Mouse (Mus musculus): Measurements from ENCODE around the gene Elf3. TPM values are rescaled to one million over a fixed set of nuclear protein-coding genes. Genes with fewer than 3 reads are reported as not detected.
"Not testable (repeated sequence)": the region's sequence is repeated elsewhere in the genome, so short reads cannot be mapped to it uniquely, and the experiment has no call there.

The Elf3 gene
- total RNA-seq, 2 experiments from 2014 or later = not detected

- no peak for DNase-seq (ENCODE audit: low spot score in 2 of 2)
- no peak for TF ChIP-seq CTCF (conservative IDR thresholded peaks at IDR 0.05)
These were observed 4.0 kb upstream of the Elf3 start for GRCm38 (mm10) chr1:135262329-135262728.

GRCm38 (mm10) chr1:135260931-135261330, 2.6 kb upstream of the Elf3 start:
- TF ChIP-seq CTCF (conservative IDR thresholded peaks at IDR 0.05) = no peak
- Histone ChIP-seq H3K27ac (no peak overlapping the region), H3K4me3 (no peak overlapping the region)
- no peak for DNase-seq (ENCODE audit: low spot score in 2 of 2)

More at GRCm38 (mm10) chr1:135262329-135262728, 4.0 kb upstream of the Elf3 start:
- no peak overlapping the region for H3K27ac ChIP-seq
- H3K4me3 ChIP-seq = no peak overlapping the region

GRCm38 (mm10) chr1:135259128-135259436, 714 bp upstream of the Elf3 start:
- DNase-seq (ENCODE audit: low spot score in 2 of 2) = peak; percentile 74 to 82
- TF ChIP-seq CTCF (conservative IDR thresholded peaks at IDR 0.05) = peak; percentile 86
- H3K27ac ChIP-seq = 0 out of 2 replicates have a peak overlapping the region, but pooled peaks have one; percentile 39
- H3K4me3 ChIP-seq = peak overlapping the region; percentile 32

GRCm38 (mm10) chr1:135256299-135256698, 2.1 kb downstream of the Elf3 start:
- no peak overlapping the region for H3K27ac ChIP-seq
- no peak for DNase-seq (ENCODE audit: low spot score in 2 of 2)
- no peak overlapping the region for H3K4me3 ChIP-seq
- TF ChIP-seq CTCF (conservative IDR thresholded peaks at IDR 0.05) = peak; percentile 14; the same call in 1 of the 2 replicates

GRCm38 (mm10) chr1:135252854-135253253, 5.5 kb downstream of the Elf3 start:
- DNase-seq (ENCODE audit: low spot score in 2 of 2) = no peak
- TF ChIP-seq CTCF (conservative IDR thresholded peaks at IDR 0.05) = no peak
- H3K27ac ChIP-seq = no peak overlapping the region

GRCm38 (mm10) chr1:135251405-135251804, 7.0 kb downstream of the Elf3 start:
- H3K4me3 ChIP-seq = no peak overlapping the region
- no peak overlapping the region for H3K27ac ChIP-seq
- no peak for DNase-seq (ENCODE audit: low spot score in 2 of 2)
- TF ChIP-seq CTCF (conservative IDR thresholded peaks at IDR 0.05) = no peak

More at GRCm38 (mm10) chr1:135252854-135253253, 5.5 kb downstream of the Elf3 start:
- H3K4me3 ChIP-seq = no peak overlapping the region

GRCm38 (mm10) chr1:135250706-135251105, 7.7 kb downstream of the Elf3 start:
- Histone ChIP-seq H3K4me3 (no peak overlapping the region), H3K27ac (no peak overlapping the region)
- no peak for TF ChIP-seq CTCF (conservative IDR thresholded peaks at IDR 0.05)
- DNase-seq (ENCODE audit: low spot score in 2 of 2) = no peak

GRCm38 (mm10) chr1:135248434-135248850, 9.9 kb downstream of the Elf3 start:
- peak overlapping the region; percentile 56 for H3K27ac ChIP-seq
- peak; percentile 34 to 58 for DNase-seq (ENCODE audit: low spot score in 2 of 2)
- H3K4me3 ChIP-seq = peak overlapping the region; percentile 51
- no peak for TF ChIP-seq CTCF (conservative IDR thresholded peaks at IDR 0.05)

- TF ChIP-seq CTCF (conservative IDR thresholded peaks at IDR 0.05) = no peak
- DNase-seq (ENCODE audit: low spot score in 2 of 2) = no peak
- Histone ChIP-seq H3K27ac (no peak overlapping the region), H3K4me3 (no peak overlapping the region)
These were observed 14.4 kb downstream of the Elf3 start for GRCm38 (mm10) chr1:135244014-135244413.

- not testable (repeated sequence) for H3K27ac ChIP-seq; H3K4me3 ChIP-seq; DNase-seq (ENCODE audit: low spot score in 2 of 2)
These were observed 18.2 kb downstream of the Elf3 start for GRCm38 (mm10) chr1:135240206-135240605.

- no peak overlapping the region for H3K27ac ChIP-seq
- TF ChIP-seq CTCF (conservative IDR thresholded peaks at IDR 0.05) = no peak
- H3K4me3 ChIP-seq = no peak overlapping the region
- no peak for DNase-seq (ENCODE audit: low spot score in 2 of 2)
These were observed 21.1 kb downstream of the Elf3 start for GRCm38 (mm10) chr1:135237131-135237851.

GRCm38 (mm10) chr1:135234771-135235170, 23.6 kb downstream of the Elf3 start:
- no peak for DNase-seq (ENCODE audit: low spot score in 2 of 2)
- no peak for TF ChIP-seq CTCF (conservative IDR thresholded peaks at IDR 0.05)
- H3K27ac ChIP-seq = no peak overlapping the region
- no peak overlapping the region for H3K4me3 ChIP-seq

- no peak for TF ChIP-seq CTCF (conservative IDR thresholded peaks at IDR 0.05)
- H3K27ac ChIP-seq = no peak overlapping the region
- H3K4me3 ChIP-seq = no peak overlapping the region
- DNase-seq (ENCODE audit: low spot score in 2 of 2) = no peak
These were observed 24.4 kb downstream of the Elf3 start for GRCm38 (mm10) chr1:135233961-135234360.

- DNase-seq (ENCODE audit: low spot score in 2 of 2); H3K27ac ChIP-seq; H3K4me3 ChIP-seq: not testable (repeated sequence)
These were observed 26.5 kb downstream of the Elf3 start for GRCm38 (mm10) chr1:135231878-135232277.

All from layer of hippocampus, adult 2 months (tissue).